In genomic region chr13:78198871-78199641, GRCm38 (mm10) we compare ENCODE assay signal across 8 mouse cellular contexts. TPM values are rescaled to one million over a fixed set of nuclear protein-coding genes. Genes with fewer than 3 reads are reported as not detected.
DNase-seq lines count a peak whose midpoint lies in the region; ATAC-seq and TF ChIP-seq lines count a peak whose summit lies in the region.

No protein-coding gene starts in this region.

- peaks cover 43% of the 10 kb centered on the region for H3K27me3 ChIP-seq in embryonic facial prominence, embryonic 15.5 days
- no peaks in the 10 kb centered on the region for H3K27me3 ChIP-seq in hindbrain, embryonic 11.5 days (ENCODE audit: control insufficient read depth, insufficient read depth, low read length)
- no peaks in the 10 kb centered on the region for H3K27me3 ChIP-seq in neural tube, embryonic 11.5 days (ENCODE audit: control insufficient read depth, insufficient read depth, low read length)

- H3K4me3 ChIP-seq in lung, adult 2 months (replicated peaks; ENCODE audit: extremely low read depth, low read depth, low read length), result peak overlapping the region; percentile 67
- peak overlapping the region; percentile 68 for H3K4me3 ChIP-seq in embryonic facial prominence, embryonic 15.5 days (replicated peaks)
- peak overlapping the region; percentile 98 for H3K4me3 ChIP-seq in hindbrain, embryonic 11.5 days (ENCODE audit: low read depth, low read length)
- peak overlapping the region; percentile 98 for H3K4me3 ChIP-seq in neural tube, embryonic 11.5 days (ENCODE audit: low read depth, low read length)

- under 1% methylated on average over 75 of the region's 92 CpGs for WGBS in lung, adult 2 months
- WGBS in embryonic facial prominence, embryonic 15.5 days, result under 1% methylated on average over 70 of the region's 92 CpGs
- whole genome bisulfite sequencing in hindbrain, embryonic 11.5 days, result under 1% methylated on average over 44 of the region's 92 CpGs
- WGBS in neural tube, embryonic 11.5 days, result under 1% methylated on average over 43 of the region's 92 CpGs

- TF ChIP-seq CTCF in lung, adult 2 months (IDR thresholded peaks at IDR 0.05; ENCODE audit: insufficient read depth, low read length), result no peak

- peak; percentile 46 for DNase-seq in lung, adult 2 months
- DNase-seq in lung, postnatal 25 days (ENCODE audit: low spot score), result no peak
- DNase-seq in adrenal gland, postnatal 10 days, result peak; percentile 69
- peak; percentile 74 for DNase-seq in hindbrain, embryonic 11.5 days (ENCODE audit: low spot score)
- peak; percentile 24 for DNase-seq in liver
- DNase-seq in neural tube, embryonic 11.5 days (ENCODE audit: low spot score), result peak; percentile 69

- no peaks in the 10 kb centered on the region for H3K9me3 ChIP-seq in embryonic facial prominence, embryonic 15.5 days (replicated peaks)
- no peaks in the 10 kb centered on the region for H3K9me3 ChIP-seq in hindbrain, embryonic 11.5 days (ENCODE audit: control insufficient read depth, low read length)
- no peaks in the 10 kb centered on the region for H3K9me3 ChIP-seq in neural tube, embryonic 11.5 days (ENCODE audit: control insufficient read depth, low read length)

- H3K9ac ChIP-seq in embryonic facial prominence, embryonic 15.5 days, result peak overlapping the region; percentile 72
- peak overlapping the region; percentile 100 for H3K9ac ChIP-seq in hindbrain, embryonic 11.5 days (ENCODE audit: low read depth, low read length)
- H3K9ac ChIP-seq in neural tube, embryonic 11.5 days (ENCODE audit: low read length), result peak overlapping the region; percentile 99

- no peak for TF ChIP-seq POLR2A in lung, adult 2 months (IDR thresholded peaks at IDR 0.05; ENCODE audit: borderline replicate concordance, extremely low read depth, low read depth, low read length)

- no peaks in the 10 kb centered on the region for H3K4me1 ChIP-seq in lung, adult 2 months (ENCODE audit: control insufficient read depth, insufficient read depth, low read length)
- H3K4me1 ChIP-seq in embryonic facial prominence, embryonic 15.5 days, result peaks cover 38% of the 10 kb centered on the region
- H3K4me1 ChIP-seq in hindbrain, embryonic 11.5 days (replicated peaks; ENCODE audit: control insufficient read depth, insufficient read depth, low read length), result no peaks in the 10 kb centered on the region
- peaks cover 4% of the 10 kb centered on the region; the same call in 1 of the 2 replicates for H3K4me1 ChIP-seq in neural tube, embryonic 11.5 days (ENCODE audit: control insufficient read depth, insufficient read depth, low read length)

- H3K4me2 ChIP-seq in embryonic facial prominence, embryonic 15.5 days (replicated peaks), result peak overlapping the region; percentile 82
- H3K4me2 ChIP-seq in hindbrain, embryonic 11.5 days (replicated peaks; ENCODE audit: low read depth, low read length), result peak overlapping the region; percentile 45
- H3K4me2 ChIP-seq in neural tube, embryonic 11.5 days (ENCODE audit: low read depth), result peak overlapping the region; percentile 41

- 0 out of 2 replicates have a peak, but pooled peaks have one; percentile 8 for ATAC-seq in embryonic facial prominence, embryonic 15.5 days (ENCODE audit: insufficient number of reproducible peaks, low FRiP score, low TSS enrichment, low read depth)
- no peak; the same call in 1 of the 2 replicates for ATAC-seq in hindbrain, embryonic 11.5 days (ENCODE audit: low FRiP score)
- no peak for ATAC-seq in neural tube, embryonic 11.5 days (ENCODE audit: insufficient read depth, low FRiP score, low TSS enrichment)
- no peak for ATAC-seq in erythroid progenitor cell, adult 5-6 weeks (replicated peaks; ENCODE audit: low FRiP score, poor library complexity, severe bottlenecking)

- peak overlapping the region; percentile 95 for H3K27ac ChIP-seq in embryonic facial prominence, embryonic 15.5 days (replicated peaks)
- peak overlapping the region; percentile 100 for H3K27ac ChIP-seq in hindbrain, embryonic 11.5 days (ENCODE audit: low read depth, low read length)
- peak overlapping the region; percentile 100 for H3K27ac ChIP-seq in neural tube, embryonic 11.5 days (ENCODE audit: low read depth, low read length)

- H3K36me3 ChIP-seq in embryonic facial prominence, embryonic 15.5 days, result no peaks in the 10 kb centered on the region
- H3K36me3 ChIP-seq in hindbrain, embryonic 11.5 days (ENCODE audit: control insufficient read depth, insufficient read depth, low read length), result 0 out of 2 replicates have a peak, but pooled peaks cover under 1% of the 10 kb centered on the region
- H3K36me3 ChIP-seq in neural tube, embryonic 11.5 days (ENCODE audit: control insufficient read depth, insufficient read depth, low read length), result peaks cover 5% of the 10 kb centered on the region; the same call in 1 of the 2 replicates

RNA-seq across cellular contexts. Expression of gene Nr2f1, which starts 0.5 kb away (rescaled TPM):
- polyA plus RNA-seq in lung, adult 2 months (2012; rRNA removed), result 26.7 and 30.7 TPM in 2 replicates
- 10 to 100 TPM; 15.0 to 18.4 TPM for total RNA-seq in adrenal gland, postnatal 10 days (2021)
- 14.5 and 18.4 TPM in 2 replicates for polyA plus RNA-seq in embryonic facial prominence, embryonic 15.5 days (2015; fragmentation: Nextera tagmentation; extraction: Ambion mirVana)
- polyA plus RNA-seq in hindbrain, embryonic 11.5 days (2014; fragmentation: Nextera tagmentation; extraction: Ambion mirVana), result 82.8 and 97.2 TPM in 2 replicates
- 61.2 and 62.9 TPM in 2 replicates for polyA plus RNA-seq in neural tube, embryonic 11.5 days (2014; fragmentation: Nextera tagmentation; extraction: Ambion mirVana)
- total RNA-seq in erythroid progenitor cell, adult 5-6 weeks (2015; ENCODE audit: low replicate concordance), result not detected in 2 replicates
- total RNA-seq in erythroid progenitor cell, adult 5-6 weeks (2017; ENCODE audit: low replicate concordance), result not detected in 2 replicates
